In genomic region chr16:37367426-37367825, GRCm38 (mm10) we compare ENCODE assay signal across 13 mouse cellular contexts. TPM values are rescaled to one million over a fixed set of nuclear protein-coding genes. Genes with fewer than 3 reads are reported as not detected.
DNase-seq lines count a peak whose midpoint lies in the region.
"Had no signal": no experiment of that assay in that cellular context is flagged by ENCODE, and none has a peak within 500 bp of the region (broad histone marks: within the 10 kb centered on the region; RNA-seq: fewer than 3 reads in every experiment).

No protein-coding gene starts in this region.

- DNase-seq in cerebellum, adult 11-12 months, result peak; percentile 53
- no peak for DNase-seq in cerebellum, postnatal 4 days (ENCODE audit: low spot score in 2 of 2)
- peak; percentile 51 for DNase-seq in cerebellum, adult 8-10 months
- DNase-seq in cerebellum, postnatal 14 days, result peak; percentile 48 to 71
- DNase-seq in testis, postnatal 14 days (ENCODE audit: low spot score), result no peak
- DNase-seq in layer of hippocampus, adult 9-10 months (ENCODE audit: low spot score), result no peak
- no peak for DNase-seq in adrenal gland, adult 2 months
- DNase-seq: adrenal gland, postnatal 14 days; heart, adult 18-20 months; heart, postnatal 10 days; heart, postnatal 4 days had no signal

RNA-seq across cellular contexts. Expression of gene Stxbp5l, which starts 17.3 kb away (rescaled TPM):
- 1 to 10 TPM; 3.2 to 3.6 TPM for total RNA-seq in adrenal gland, adult 2 months (2021)
- 0.29 TPM in 1 of 2 replicates, not detected in the other for polyA plus RNA-seq in adrenal gland, adult 2 months (2012; rRNA removed)
- total RNA-seq: heart, adult 18-20 months; MEL had no signal
- polyA plus RNA-seq: C2C12 had no signal

Comparison
In these comparisons a context has a peak if more than half of its experiments do, and no peak if none do; other contexts are left out.
1. DNase-seq: peak in cerebellum, adult 11-12 months (single experiment), cerebellum, adult 8-10 months (single experiment) and cerebellum, postnatal 14 days (2 of 2); none in cerebellum, postnatal 4 days (0 of 2), testis, postnatal 14 days (single experiment), layer of hippocampus, adult 9-10 months (single experiment) and adrenal gland, adult 2 months (single experiment).